Mouse (Mus musculus) liver, embryonic 12.5 days (tissue): ENCODE data around the gene C1qtnf1. TPM values are rescaled to one million over a fixed set of nuclear protein-coding genes. Genes with fewer than 3 reads are reported as not detected.

ENCODE experiments used
- ATAC-seq: fragments of 200-750 bp; cut with Nextera tagmentation; 2 replicates; pipeline ENCODE4 v1.8.0; 2017; ENCODE audit warnings: moderate number of reproducible peaks, mild to moderate bottlenecking, moderate library complexity
- H3K27ac ChIP-seq: fragments of 300-500 bp; sonication (generic); 2 replicates; pipeline ENCODE4 v1.5.1; 2016; ENCODE audit warnings: mild to moderate bottlenecking
- H3K27me3 ChIP-seq: fragments of 300-500 bp; sonication (generic); replicated peaks from 2 replicates; pipeline ENCODE4 v1.6.1; 2016; ENCODE audit warnings: mild to moderate bottlenecking, moderate library complexity
- H3K36me3 ChIP-seq: fragments of 300-500 bp; sonication (generic); 2 replicates; pipeline ENCODE4 v1.6.1; 2016; ENCODE audit warnings: mild to moderate bottlenecking, moderate library complexity
- H3K4me1 ChIP-seq: fragments of 300-500 bp; sonication (generic); 2 replicates; pipeline ENCODE4 v1.6.1; 2016
- H3K4me2 ChIP-seq: fragments of 300-500 bp; sonication (generic); 2 replicates; pipeline ENCODE4 v1.6.1; 2016; ENCODE audit warnings: mild to moderate bottlenecking, moderate library complexity
- H3K4me3 ChIP-seq: fragments of 300-500 bp; sonication (generic); 2 replicates; pipeline ENCODE4 v1.5.1; 2016; ENCODE audit warnings: mild to moderate bottlenecking, moderate library complexity
- H3K9ac ChIP-seq: fragments of 300-500 bp; sonication (generic); 2 replicates; pipeline ENCODE4 v1.6.1; 2016; ENCODE audit warnings: mild to moderate bottlenecking, moderate library complexity
- H3K9me3 ChIP-seq: fragments of 300-500 bp; sonication (generic); replicated peaks from 2 replicates; pipeline ENCODE4 v1.6.1; 2016; ENCODE audit warnings: mild to moderate bottlenecking, moderate library complexity
- WGBS: fragments of 180-500 bp; shearing (Covaris S2); methylation state at CpG from one replicate; pipeline ENCODE4 v1.1.7; 2016; ENCODE audit not compliant: insufficient replicate concordance; 5-methylcytosine and 5-hydroxymethylcytosine counted together
- polyA plus RNA-seq: library from polyadenylated mRNA; unstranded; fragments of >200 nt; fragmentation: Nextera tagmentation; extraction: Ambion mirVana; gene quantifications from 2 replicates; pipeline ENCODE4 v1.2.1, GENCODE M21; 2016

The C1qtnf1 gene
- polyA plus RNA-seq, 1 experiment from 2014 or later: 1.8 TPM

DNA sequence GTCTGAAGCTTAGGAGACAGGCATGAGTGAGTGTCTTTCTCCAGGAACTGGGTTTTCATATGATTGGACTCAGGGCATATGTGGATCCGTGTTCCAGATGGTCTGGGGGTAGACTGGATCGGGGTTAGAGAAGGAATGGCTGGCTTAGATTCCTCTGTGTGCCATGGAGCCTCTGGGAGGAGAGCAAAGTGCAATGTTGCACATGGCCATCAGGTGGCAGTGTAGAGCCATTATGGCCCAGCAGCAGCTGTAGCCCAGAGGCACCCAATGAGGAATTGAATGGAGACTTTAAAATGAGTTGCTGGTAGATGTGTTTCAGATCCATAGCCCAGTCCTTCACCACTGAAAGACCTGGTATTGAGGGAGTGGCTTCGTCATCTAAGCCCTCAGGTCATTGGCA lies 17.8 kb downstream of the C1qtnf1 start:
- Histone ChIP-seq H3K9ac (no peak overlapping the region), H3K4me3 (no peak overlapping the region), H3K27me3 (peaks cover 18% of the 10 kb centered on the region), H3K4me2 (no peak overlapping the region), H3K36me3 (no peaks in the 10 kb centered on the region), H3K27ac (no peak overlapping the region), H3K9me3 (no peaks in the 10 kb centered on the region), H3K4me1 (0 out of 2 replicates have a peak, but pooled peaks cover 4% of the 10 kb centered on the region)
- 7% methylated on average over 3 of the region's 3 CpGs for WGBS
- peak; percentile 64; the same call in 1 of the 2 replicates for ATAC-seq

DNA sequence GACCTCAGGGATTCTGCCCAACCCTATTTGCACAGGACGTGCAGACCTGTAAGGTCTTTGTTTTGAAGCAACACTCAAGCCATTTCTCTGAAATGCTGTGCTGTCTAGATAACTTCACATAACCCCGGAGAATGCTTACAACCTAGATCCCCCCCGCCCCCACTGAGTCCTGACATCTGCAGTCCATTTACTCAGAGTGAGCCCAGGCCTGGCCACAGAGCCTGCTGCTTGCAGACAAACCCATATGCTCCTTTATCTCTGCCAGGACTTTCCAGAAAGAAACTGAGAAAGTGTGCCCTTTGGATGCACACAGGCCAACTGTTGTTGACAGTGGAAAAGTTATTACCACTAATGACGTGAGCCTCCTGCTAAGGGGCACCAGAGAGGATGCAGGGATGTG lies 19.3 kb downstream of the C1qtnf1 start:
- Histone ChIP-seq H3K9me3 (no peaks in the 10 kb centered on the region), H3K4me3 (no peak overlapping the region), H3K4me2 (no peak overlapping the region), H3K27ac (no peak overlapping the region), H3K4me1 (0 out of 2 replicates have a peak, but pooled peaks cover 4% of the 10 kb centered on the region), H3K36me3 (no peaks in the 10 kb centered on the region), H3K9ac (no peak overlapping the region), H3K27me3 (peaks cover 18% of the 10 kb centered on the region)
- WGBS: 50% methylated on average over 4 of the region's 4 CpGs
- no peak for ATAC-seq

DNA sequence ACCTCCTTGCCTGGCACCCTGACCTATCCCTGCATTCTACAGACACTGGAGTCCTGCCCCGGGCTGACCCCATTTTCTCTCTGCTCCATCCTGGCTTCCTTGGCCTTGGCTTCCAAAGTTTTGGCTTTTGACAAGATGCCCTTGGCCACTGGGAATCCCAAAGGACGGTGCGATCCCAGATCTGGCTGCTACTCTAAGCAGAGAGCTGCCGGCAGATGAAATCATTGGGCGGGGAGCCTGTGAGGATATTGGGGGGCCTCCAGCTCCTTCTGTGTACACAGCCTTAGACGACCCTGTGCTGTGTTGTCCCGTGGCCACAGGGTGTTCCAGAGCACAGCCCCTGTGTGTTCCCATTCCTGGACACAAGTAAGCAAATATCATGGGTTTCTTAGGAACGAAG lies 20.4 kb downstream of the C1qtnf1 start:
- Histone ChIP-seq H3K36me3 (no peaks in the 10 kb centered on the region), H3K4me2 (no peak overlapping the region), H3K27me3 (peaks cover 17% of the 10 kb centered on the region), H3K4me3 (no peak overlapping the region), H3K27ac (no peak overlapping the region), H3K9ac (no peak overlapping the region), H3K9me3 (no peaks in the 10 kb centered on the region), H3K4me1 (no peaks in the 10 kb centered on the region)
- no peak for ATAC-seq
- WGBS: 78% methylated on average over 8 of the region's 8 CpGs

DNA sequence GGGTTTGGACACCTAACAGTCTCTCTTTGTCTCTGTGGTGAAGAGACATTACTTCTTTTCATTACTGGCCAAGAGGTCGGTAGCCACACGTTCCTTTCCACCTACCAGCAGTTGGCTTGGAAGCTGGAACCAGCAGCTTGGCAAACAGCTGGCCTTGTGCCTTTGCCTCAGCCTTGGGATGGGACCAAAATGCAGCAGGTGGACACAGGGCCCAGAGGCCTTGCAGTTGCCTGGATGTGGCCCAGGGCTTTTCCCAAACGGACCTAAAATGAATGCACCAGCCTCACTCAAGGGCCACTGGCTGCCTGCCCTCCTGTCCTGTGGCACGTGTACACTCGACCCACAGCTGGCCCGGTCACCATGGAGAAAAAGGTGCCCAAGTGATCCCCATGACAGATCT lies 23.2 kb downstream of the C1qtnf1 start:
- Histone ChIP-seq H3K4me3 (no peak overlapping the region), H3K27me3 (peaks cover 9% of the 10 kb centered on the region; the same call in 1 of the 2 replicates), H3K36me3 (no peaks in the 10 kb centered on the region), H3K4me1 (no peaks in the 10 kb centered on the region), H3K9me3 (no peaks in the 10 kb centered on the region), H3K4me2 (no peak overlapping the region), H3K27ac (no peak overlapping the region), H3K9ac (no peak overlapping the region)
- 68% methylated on average over 6 of the region's 6 CpGs for WGBS
- ATAC-seq: no peak

DNA sequence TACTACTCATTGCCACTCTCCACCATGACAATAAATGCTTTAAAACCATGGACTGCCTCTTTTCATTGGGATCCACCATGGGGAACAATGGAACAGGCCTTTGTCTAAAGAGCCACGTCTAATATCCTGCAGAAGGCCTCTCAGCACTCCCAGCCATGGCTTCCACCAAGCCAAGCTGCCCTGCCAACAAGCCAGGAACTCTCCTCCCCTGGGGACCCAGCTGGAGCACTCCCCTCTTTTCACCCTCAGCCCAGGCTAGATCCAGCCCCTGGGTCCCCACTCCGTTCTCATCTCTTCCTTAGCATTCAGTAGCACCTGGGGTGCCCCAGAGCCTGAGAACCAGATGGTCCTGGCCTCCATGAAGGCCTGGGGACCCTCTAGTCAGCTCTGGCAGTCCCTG lies 25.0 kb downstream of the C1qtnf1 start:
- WGBS: 59% methylated on average over 2 of the region's 2 CpGs
- H3K4me3 ChIP-seq: no peak overlapping the region
- no peak for ATAC-seq
- no peak overlapping the region for H3K9ac ChIP-seq
- no peak overlapping the region for H3K4me2 ChIP-seq
- H3K9me3 ChIP-seq: no peaks in the 10 kb centered on the region
- peaks cover 9% of the 10 kb centered on the region; the same call in 1 of the 2 replicates for H3K27me3 ChIP-seq
- no peaks in the 10 kb centered on the region for H3K36me3 ChIP-seq
- no peak overlapping the region for H3K27ac ChIP-seq
- 0 out of 2 replicates have a peak, but pooled peaks cover 2% of the 10 kb centered on the region for H3K4me1 ChIP-seq

DNA sequence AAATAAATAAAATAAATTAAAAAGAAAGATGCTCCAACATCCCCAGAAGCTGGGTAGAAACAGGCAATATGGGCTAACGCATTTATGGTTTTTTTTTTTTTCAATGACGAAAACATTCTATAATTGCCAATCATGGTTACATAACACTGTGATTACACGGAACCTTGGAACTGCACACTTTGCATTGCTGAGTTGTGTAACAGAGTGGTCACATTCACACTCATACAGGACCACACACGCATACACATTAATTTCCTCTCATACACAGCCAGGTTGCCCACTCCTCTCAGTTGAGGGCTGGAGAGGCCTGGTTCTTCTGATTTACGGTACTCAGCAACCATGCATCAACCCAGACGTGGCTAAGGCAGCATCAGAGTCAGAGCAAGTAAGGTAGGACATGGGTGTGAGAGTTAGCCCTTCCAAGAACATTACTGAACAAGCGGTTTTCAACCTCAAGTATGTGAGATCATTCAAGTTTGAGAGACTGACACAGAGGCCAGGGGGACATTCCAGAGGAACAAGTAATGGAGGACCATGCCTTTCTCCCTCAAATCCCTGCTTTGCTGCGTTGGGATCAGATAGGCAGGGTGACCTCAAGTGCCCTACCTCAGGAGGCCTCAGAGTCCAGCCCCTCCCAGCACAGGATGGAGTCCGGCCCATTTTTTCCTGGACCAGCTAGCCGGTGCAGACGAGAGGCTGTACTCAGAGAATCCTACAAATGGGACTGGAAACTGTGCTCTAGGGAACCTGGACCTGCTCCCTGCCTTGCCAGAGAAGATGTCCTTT lies 26.1 kb downstream of the C1qtnf1 start:
- no peak overlapping the region for H3K27ac ChIP-seq
- H3K4me1 ChIP-seq: 0 out of 2 replicates have a peak, but pooled peaks cover 3% of the 10 kb centered on the region
- ATAC-seq: no peak
- no peaks in the 10 kb centered on the region for H3K9me3 ChIP-seq
- peaks cover 9% of the 10 kb centered on the region; the same call in 1 of the 2 replicates for H3K27me3 ChIP-seq
- no peak overlapping the region for H3K9ac ChIP-seq
- no peak overlapping the region for H3K4me3 ChIP-seq
- H3K36me3 ChIP-seq: no peaks in the 10 kb centered on the region
- no peak overlapping the region for H3K4me2 ChIP-seq
- 75% methylated on average over 11 of the region's 11 CpGs for WGBS

DNA sequence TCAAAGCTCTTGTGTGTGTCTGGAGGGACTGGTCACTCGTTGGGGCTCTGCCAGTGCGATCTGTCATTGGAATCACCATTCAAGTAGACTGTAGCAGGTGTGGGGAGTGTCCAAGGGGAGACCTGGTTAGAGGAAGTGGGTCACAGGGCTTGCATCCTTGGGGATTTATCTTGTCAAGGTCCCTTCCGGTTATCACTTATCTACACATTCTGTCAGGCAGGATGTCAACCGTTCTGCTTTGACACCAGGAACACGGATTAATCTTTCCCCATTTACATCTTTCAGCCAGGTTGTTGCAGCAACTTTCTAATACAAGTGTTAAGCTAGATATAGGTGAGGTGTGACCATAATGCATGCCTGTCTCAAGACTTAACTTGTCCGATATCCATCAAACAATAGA lies 27.8 kb downstream of the C1qtnf1 start:
- H3K4me3 ChIP-seq: no peak overlapping the region
- no peaks in the 10 kb centered on the region for H3K36me3 ChIP-seq
- H3K27me3 ChIP-seq: 0 out of 2 replicates have a peak, but pooled peaks cover 9% of the 10 kb centered on the region
- ATAC-seq: no peak
- WGBS: 52% methylated on average over 6 of the region's 6 CpGs
- 0 out of 2 replicates have a peak, but pooled peaks cover 4% of the 10 kb centered on the region for H3K9me3 ChIP-seq
- no peak overlapping the region for H3K9ac ChIP-seq
- peaks cover 8% of the 10 kb centered on the region for H3K4me1 ChIP-seq
- no peak overlapping the region for H3K4me2 ChIP-seq
- no peak overlapping the region for H3K27ac ChIP-seq

DNA sequence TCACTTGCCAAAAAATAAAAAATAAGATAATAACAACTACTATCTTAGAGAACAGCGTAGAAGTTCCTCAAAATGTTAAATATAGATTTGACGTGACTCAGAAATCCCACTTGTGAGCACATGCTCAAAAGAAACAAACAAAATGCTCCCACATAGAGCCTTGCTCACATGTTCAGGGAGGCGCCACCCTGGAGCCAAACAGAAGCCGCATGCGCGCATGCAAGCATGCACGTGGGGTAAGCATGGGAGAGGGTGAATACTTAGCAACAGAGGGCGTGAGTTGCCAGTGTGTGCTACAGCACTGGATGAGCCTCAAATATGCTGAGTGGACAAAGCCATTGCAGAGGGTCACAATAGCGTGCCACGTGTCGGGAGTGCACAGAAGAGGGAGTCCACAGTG lies 28.9 kb downstream of the C1qtnf1 start:
- H3K9ac ChIP-seq: no peak overlapping the region
- H3K4me2 ChIP-seq: no peak overlapping the region
- H3K27ac ChIP-seq: no peak overlapping the region
- no peaks in the 10 kb centered on the region for H3K36me3 ChIP-seq
- peaks cover 8% of the 10 kb centered on the region for H3K4me1 ChIP-seq
- WGBS: 59% methylated on average over 11 of the region's 11 CpGs
- 0 out of 2 replicates have a peak, but pooled peaks cover 4% of the 10 kb centered on the region for H3K9me3 ChIP-seq
- 0 out of 2 replicates have a peak, but pooled peaks cover 9% of the 10 kb centered on the region for H3K27me3 ChIP-seq
- ATAC-seq: no peak
- H3K4me3 ChIP-seq: no peak overlapping the region

DNA sequence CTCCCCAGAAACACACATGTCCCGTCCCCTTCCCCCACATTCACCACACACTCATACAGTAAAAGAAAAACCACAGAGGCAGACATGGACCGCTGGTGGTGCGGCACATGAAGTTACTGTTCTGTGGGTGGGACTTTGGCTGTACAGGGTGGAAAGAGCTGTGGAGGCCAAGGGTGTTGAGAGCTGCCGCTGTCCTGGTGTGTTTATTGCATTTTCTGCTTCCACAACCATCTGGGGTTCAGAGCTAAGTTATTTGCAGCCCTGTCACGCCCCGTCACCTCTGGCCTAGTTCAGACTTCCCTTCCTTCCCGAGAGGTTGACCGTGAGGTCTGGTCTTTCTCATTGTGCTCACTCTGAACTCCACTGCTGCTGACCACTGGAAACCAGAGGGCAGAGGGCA lies 31.0 kb downstream of the C1qtnf1 start:
- H3K4me1 ChIP-seq: peaks cover 8% of the 10 kb centered on the region
- no peaks in the 10 kb centered on the region for H3K36me3 ChIP-seq
- 0 out of 2 replicates have a peak, but pooled peaks cover 9% of the 10 kb centered on the region for H3K27me3 ChIP-seq
- H3K9me3 ChIP-seq: 0 out of 2 replicates have a peak, but pooled peaks cover 4% of the 10 kb centered on the region
- H3K9ac ChIP-seq: no peak overlapping the region
- WGBS: 22% methylated on average over 8 of the region's 8 CpGs
- peak overlapping the region; percentile 24; the same call in 1 of the 2 replicates for H3K4me2 ChIP-seq
- H3K4me3 ChIP-seq: no peak overlapping the region
- peak overlapping the region; percentile 49 for H3K27ac ChIP-seq
- peak; percentile 60 for ATAC-seq

DNA sequence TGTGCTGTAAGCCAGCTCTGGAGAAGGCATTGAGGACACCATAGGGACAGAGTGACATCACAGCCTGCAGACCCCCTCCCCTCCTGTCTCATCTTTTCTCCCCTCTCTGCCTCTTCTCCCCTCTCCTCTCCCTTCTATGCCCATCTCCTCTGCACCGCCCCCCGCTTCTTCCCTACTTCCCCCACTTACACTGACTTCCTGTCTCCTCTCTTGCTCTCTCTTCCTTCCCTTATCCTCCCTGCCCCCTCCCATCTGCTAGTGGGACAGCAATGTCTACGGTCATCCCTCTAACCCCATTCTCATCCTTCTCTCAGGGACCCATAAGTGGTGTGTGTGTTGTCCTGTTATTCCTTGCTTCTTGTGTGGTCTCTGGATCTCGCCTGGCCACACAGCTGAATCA lies 31.5 kb downstream of the C1qtnf1 start:
- Histone ChIP-seq H3K9ac (no peak overlapping the region), H3K4me2 (peak overlapping the region; percentile 24; the same call in 1 of the 2 replicates), H3K27me3 (0 out of 2 replicates have a peak, but pooled peaks cover 9% of the 10 kb centered on the region), H3K27ac (peak overlapping the region; percentile 49; the same call in 1 of the 2 replicates), H3K36me3 (no peaks in the 10 kb centered on the region), H3K9me3 (0 out of 2 replicates have a peak, but pooled peaks cover 4% of the 10 kb centered on the region), H3K4me1 (peaks cover 8% of the 10 kb centered on the region), H3K4me3 (no peak overlapping the region)
- 36% methylated on average over 3 of the region's 4 CpGs for WGBS
- no peak for ATAC-seq

DNA sequence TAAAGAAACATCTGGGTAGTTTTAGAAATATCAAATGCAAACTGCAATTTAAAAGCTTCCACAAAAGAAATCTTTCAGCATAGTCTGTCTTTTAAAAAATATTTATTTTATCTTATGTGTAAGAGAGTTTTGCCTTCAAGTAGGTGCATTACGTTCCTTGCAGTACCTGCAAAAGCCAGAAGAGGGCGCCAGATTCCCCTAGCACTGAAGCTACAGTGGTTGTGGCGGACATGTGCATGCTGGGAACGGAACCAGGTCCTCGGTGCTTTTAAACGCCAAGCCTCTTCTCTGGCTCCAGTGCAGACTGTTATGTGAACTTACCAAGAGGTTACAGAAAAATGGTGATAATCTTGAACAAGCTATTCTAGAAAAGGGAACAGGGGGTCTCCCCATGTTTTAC lies 32.3 kb downstream of the C1qtnf1 start:
- Histone ChIP-seq H3K27me3 (0 out of 2 replicates have a peak, but pooled peaks cover 8% of the 10 kb centered on the region), H3K27ac (no peak overlapping the region), H3K9ac (no peak overlapping the region), H3K4me3 (no peak overlapping the region), H3K36me3 (no peaks in the 10 kb centered on the region), H3K4me1 (peaks cover 8% of the 10 kb centered on the region), H3K9me3 (0 out of 2 replicates have a peak, but pooled peaks cover 4% of the 10 kb centered on the region), H3K4me2 (no peak overlapping the region)
- WGBS: 57% methylated on average over 6 of the region's 6 CpGs
- no peak for ATAC-seq

DNA sequence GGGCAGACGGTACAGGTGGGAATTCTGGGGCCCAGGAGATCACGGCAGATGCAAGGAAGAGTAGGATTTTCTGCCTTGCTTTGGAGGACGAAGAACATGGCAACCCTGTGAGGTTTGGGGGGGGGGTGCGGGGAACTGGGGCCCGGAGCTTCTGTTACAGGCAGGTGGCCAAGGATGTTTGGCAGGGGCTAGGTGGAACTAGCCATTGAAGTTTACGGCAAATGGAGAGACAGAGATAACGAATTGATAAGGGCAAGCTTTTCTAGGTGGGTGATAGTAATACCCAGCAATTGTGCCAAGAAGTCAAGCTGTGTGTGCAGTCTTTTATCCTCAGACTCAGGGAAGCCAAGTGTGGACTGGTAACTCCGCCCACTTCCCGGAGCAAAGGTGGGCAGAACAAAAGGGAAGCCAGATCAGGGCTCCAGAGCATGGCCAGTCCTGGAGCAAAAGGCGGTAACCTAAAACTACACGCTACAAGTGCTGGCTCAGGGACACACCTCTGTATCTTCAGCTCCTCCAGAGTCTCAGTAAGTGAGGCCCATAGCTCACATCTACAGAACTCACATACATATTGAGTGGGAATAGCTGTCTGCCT lies 39.5 kb downstream of the C1qtnf1 start:
- no peaks in the 10 kb centered on the region for H3K9me3 ChIP-seq
- WGBS: 52% methylated on average over 11 of the region's 11 CpGs

More for the DNA sequence above, 39.5 kb downstream of the C1qtnf1 start:
- Histone ChIP-seq H3K4me3 (no peak overlapping the region), H3K4me2 (no peak overlapping the region), H3K27ac (no peak overlapping the region), H3K4me1 (peaks cover 28% of the 10 kb centered on the region), H3K9ac (no peak overlapping the region), H3K27me3 (no peaks in the 10 kb centered on the region), H3K36me3 (no peaks in the 10 kb centered on the region)
- ATAC-seq: no peak
